Mouse (Mus musculus): ENCODE measurements around the gene 2900026A02Rik. TPM values are rescaled to one million over a fixed set of nuclear protein-coding genes. Genes with fewer than 3 reads are reported as not detected.

The 2900026A02Rik gene
- polyA plus RNA-seq, 1 experiment from 2014 or later, result 7.2 TPM

- no peak for ATAC-seq (ENCODE audit: low FRiP score, low read depth)
- Histone ChIP-seq H3K4me2 (replicated peaks) (no peak within 1 kb of the TSS), H3K27ac (no peak within 1 kb of the TSS), H3K9me3 (no peaks in the 10 kb centered on the region), H3K9ac (no peak within 1 kb of the TSS), H3K27me3 (no peaks in the 10 kb centered on the region), H3K36me3 (no peaks in the 10 kb centered on the region), H3K4me3 (no peak within 1 kb of the TSS), H3K4me1 (no peaks in the 10 kb centered on the region)
- 72% methylated on average over 8 of the region's 8 CpGs for WGBS
Observed at GRCm38 (mm10) chr5:113081439-113081838, 139.6 kb downstream of the 2900026A02Rik start, which contains the start of gene Crybb3. Gene Crybb3, minus strand, starts transcription at chr5:113081584.

GRCm38 (mm10) chr5:113081020-113081419, 140.0 kb downstream of the 2900026A02Rik start:
- WGBS, result 84% methylated on average over 9 of the region's 9 CpGs
- no peak for ATAC-seq (ENCODE audit: low FRiP score, low read depth)
- no peak overlapping the region for H3K27ac ChIP-seq

GRCm38 (mm10) chr5:113079783-113080182, 141.3 kb downstream of the 2900026A02Rik start:
- Histone ChIP-seq H3K4me1 (no peaks in the 10 kb centered on the region), H3K9ac (0 out of 2 replicates have a peak overlapping the region, but pooled peaks have one; percentile 31), H3K27me3 (no peaks in the 10 kb centered on the region), H3K4me2 (replicated peaks) (peak overlapping the region; percentile 48), H3K36me3 (no peaks in the 10 kb centered on the region), H3K9me3 (no peaks in the 10 kb centered on the region), H3K4me3 (peak overlapping the region; percentile 24), H3K27ac (no peak overlapping the region)
- whole genome bisulfite sequencing, result 21% methylated on average over 21 of the region's 21 CpGs
- ATAC-seq (ENCODE audit: low FRiP score, low read depth), result no peak

More at GRCm38 (mm10) chr5:113081020-113081419, 140.0 kb downstream of the 2900026A02Rik start:
- no peak overlapping the region for H3K4me2 ChIP-seq (replicated peaks)
- H3K4me1 ChIP-seq, result no peaks in the 10 kb centered on the region
- H3K4me3 ChIP-seq, result no peak overlapping the region
- no peaks in the 10 kb centered on the region for H3K9me3 ChIP-seq
- H3K9ac ChIP-seq, result no peak overlapping the region
- H3K36me3 ChIP-seq, result no peaks in the 10 kb centered on the region
- H3K27me3 ChIP-seq, result no peaks in the 10 kb centered on the region

GRCm38 (mm10) chr5:113078686-113079085, 142.3 kb downstream of the 2900026A02Rik start:
- Histone ChIP-seq H3K4me3 (no peak overlapping the region), H3K36me3 (no peaks in the 10 kb centered on the region), H3K4me1 (no peaks in the 10 kb centered on the region), H3K27me3 (no peaks in the 10 kb centered on the region), H3K4me2 (replicated peaks) (no peak overlapping the region), H3K9me3 (no peaks in the 10 kb centered on the region), H3K9ac (no peak overlapping the region), H3K27ac (no peak overlapping the region)
- WGBS, result 67% methylated on average over 5 of the region's 5 CpGs
- ATAC-seq (ENCODE audit: low FRiP score, low read depth), result no peak

GRCm38 (mm10) chr5:113070017-113070416, 151.0 kb downstream of the 2900026A02Rik start, which contains the start of gene Crybb2:
Gene Crybb2, minus strand, starts transcription at chr5:113070117.
- Histone ChIP-seq H3K4me2 (replicated peaks) (no peak within 1 kb of the TSS), H3K27me3 (no peaks in the 10 kb centered on the region), H3K4me3 (no peak within 1 kb of the TSS), H3K27ac (no peak within 1 kb of the TSS), H3K9me3 (no peaks in the 10 kb centered on the region), H3K36me3 (no peaks in the 10 kb centered on the region), H3K4me1 (no peaks in the 10 kb centered on the region), H3K9ac (no peak within 1 kb of the TSS)
- no peak for ATAC-seq (ENCODE audit: low FRiP score, low read depth)

- Histone ChIP-seq H3K36me3 (no peaks in the 10 kb centered on the region), H3K4me3 (no peak overlapping the region), H3K4me2 (replicated peaks) (no peak overlapping the region), H3K4me1 (no peaks in the 10 kb centered on the region), H3K27ac (no peak overlapping the region), H3K9me3 (no peaks in the 10 kb centered on the region), H3K27me3 (peaks cover 21% of the 10 kb centered on the region), H3K9ac (no peak overlapping the region)
- ATAC-seq (ENCODE audit: low FRiP score, low read depth), result no peak
- 5% methylated on average over 16 of the region's 16 CpGs for WGBS
Observed at GRCm38 (mm10) chr5:113054308-113054707, 166.7 kb downstream of the 2900026A02Rik start.

- H3K4me2 ChIP-seq (replicated peaks), result no peak overlapping the region
- no peak overlapping the region for H3K27ac ChIP-seq
- no peak for ATAC-seq (ENCODE audit: low FRiP score, low read depth)
- no peaks in the 10 kb centered on the region for H3K36me3 ChIP-seq
- H3K4me1 ChIP-seq, result no peaks in the 10 kb centered on the region
- peaks cover 21% of the 10 kb centered on the region for H3K27me3 ChIP-seq
- H3K9me3 ChIP-seq, result no peaks in the 10 kb centered on the region
- no peak overlapping the region for H3K9ac ChIP-seq
- WGBS, result 57% methylated on average over 7 of the region's 7 CpGs
- no peak overlapping the region for H3K4me3 ChIP-seq
Observed at GRCm38 (mm10) chr5:113050581-113051185, 170.4 kb downstream of the 2900026A02Rik start.

- no peak overlapping the region for H3K4me2 ChIP-seq (replicated peaks)
- no peaks in the 10 kb centered on the region for H3K36me3 ChIP-seq
- peaks cover 14% of the 10 kb centered on the region for H3K27me3 ChIP-seq
- H3K4me3 ChIP-seq, result no peak overlapping the region
- H3K4me1 ChIP-seq, result no peaks in the 10 kb centered on the region
- no peak overlapping the region for H3K27ac ChIP-seq
- ATAC-seq (ENCODE audit: low FRiP score, low read depth), result no peak
- H3K9ac ChIP-seq, result no peak overlapping the region
- H3K9me3 ChIP-seq, result no peaks in the 10 kb centered on the region
Observed at GRCm38 (mm10) chr5:113049876-113050275, 171.2 kb downstream of the 2900026A02Rik start.

- H3K4me3 ChIP-seq, result no peak overlapping the region
- peak; percentile 61; the same call in 1 of the 2 replicates for ATAC-seq (ENCODE audit: low FRiP score, low read depth)
- WGBS, result 86% methylated on average over 10 of the region's 10 CpGs
- H3K27ac ChIP-seq, result no peak overlapping the region
- no peaks in the 10 kb centered on the region for H3K27me3 ChIP-seq
- peaks cover 10% of the 10 kb centered on the region for H3K4me1 ChIP-seq
- H3K9ac ChIP-seq, result no peak overlapping the region
- no peak overlapping the region for H3K4me2 ChIP-seq (replicated peaks)
- H3K36me3 ChIP-seq, result no peaks in the 10 kb centered on the region
- H3K9me3 ChIP-seq, result no peaks in the 10 kb centered on the region
Observed at GRCm38 (mm10) chr5:113045511-113046273, 175.3 kb downstream of the 2900026A02Rik start.

- Histone ChIP-seq H3K4me3 (no peak overlapping the region), H3K9me3 (0 out of 2 replicates have a peak, but pooled peaks cover 5% of the 10 kb centered on the region), H3K27me3 (no peaks in the 10 kb centered on the region), H3K4me1 (peaks cover 10% of the 10 kb centered on the region), H3K9ac (no peak overlapping the region), H3K36me3 (no peaks in the 10 kb centered on the region), H3K27ac (no peak overlapping the region), H3K4me2 (replicated peaks) (no peak overlapping the region)
- WGBS, result 89% methylated on average over 8 of the region's 8 CpGs
- ATAC-seq (ENCODE audit: low FRiP score, low read depth), result no peak
Observed at GRCm38 (mm10) chr5:113043531-113043930, 177.5 kb downstream of the 2900026A02Rik start.

GRCm38 (mm10) chr5:113041567-113042071, 179.4 kb downstream of the 2900026A02Rik start:
- H3K36me3 ChIP-seq, result no peaks in the 10 kb centered on the region
- peaks cover 11% of the 10 kb centered on the region for H3K4me1 ChIP-seq
- H3K4me3 ChIP-seq, result no peak overlapping the region
- no peaks in the 10 kb centered on the region for H3K27me3 ChIP-seq
- ATAC-seq (ENCODE audit: low FRiP score, low read depth), result no peak
- H3K27ac ChIP-seq, result no peak overlapping the region
- no peak overlapping the region for H3K9ac ChIP-seq
- 5% methylated on average over 5 of the region's 5 CpGs for WGBS
- H3K9me3 ChIP-seq, result 0 out of 2 replicates have a peak, but pooled peaks cover 5% of the 10 kb centered on the region
- no peak overlapping the region for H3K4me2 ChIP-seq (replicated peaks)

GRCm38 (mm10) chr5:113040776-113041175, 180.3 kb downstream of the 2900026A02Rik start:
- Histone ChIP-seq H3K4me1 (peaks cover 19% of the 10 kb centered on the region), H3K9me3 (0 out of 2 replicates have a peak, but pooled peaks cover 5% of the 10 kb centered on the region), H3K9ac (no peak overlapping the region), H3K36me3 (no peaks in the 10 kb centered on the region), H3K27me3 (no peaks in the 10 kb centered on the region), H3K4me3 (no peak overlapping the region), H3K27ac (no peak overlapping the region), H3K4me2 (replicated peaks) (no peak overlapping the region)
- ATAC-seq (ENCODE audit: low FRiP score, low read depth), result no peak
- WGBS, result 61% methylated on average over 6 of the region's 6 CpGs
